Mouse (Mus musculus) kidney, adult 18-20 months (tissue): ENCODE results near the gene Bicra.

Source experiments
- DNase-seq: peaks from one replicate; pipeline ENCODE4 v3.0.0; 2021

Gene Bicra

GRCm38 (mm10) chr7:15937491-15937890, 110.2 kb downstream of the Bicra start:
- no peak for DNase-seq

- DNase-seq, result no peak
These were observed 114.0 kb downstream of the Bicra start for GRCm38 (mm10) chr7:15933437-15934359.

GRCm38 (mm10) chr7:15931635-15932034, 116.1 kb downstream of the Bicra start:
- DNase-seq, result no peak

- DNase-seq, result no peak
These were observed 117.2 kb downstream of the Bicra start for GRCm38 (mm10) chr7:15930543-15930942.

GRCm38 (mm10) chr7:15929910-15930309, 117.8 kb downstream of the Bicra start:
- DNase-seq, result peak; percentile 60

- peak; percentile 89 for DNase-seq
These were observed 125.4 kb downstream of the Bicra start, which contains the start of gene Selenow for GRCm38 (mm10) chr7:15922220-15922773. Selenow (minus strand) TSS chr7:15922402.

GRCm38 (mm10) chr7:15921796-15922195, 125.9 kb downstream of the Bicra start:
- DNase-seq, result no peak
